Mouse (Mus musculus) embryo, embryonic 10 days (tissue): ENCODE results near the gene Zkscan7.

Experiments used
- DNase-seq: peaks from one replicate; pipeline ENCODE4 v3.0.0-alpha.2; 2015; ENCODE audit warnings: low spot score

Gene Zkscan7

DNA sequence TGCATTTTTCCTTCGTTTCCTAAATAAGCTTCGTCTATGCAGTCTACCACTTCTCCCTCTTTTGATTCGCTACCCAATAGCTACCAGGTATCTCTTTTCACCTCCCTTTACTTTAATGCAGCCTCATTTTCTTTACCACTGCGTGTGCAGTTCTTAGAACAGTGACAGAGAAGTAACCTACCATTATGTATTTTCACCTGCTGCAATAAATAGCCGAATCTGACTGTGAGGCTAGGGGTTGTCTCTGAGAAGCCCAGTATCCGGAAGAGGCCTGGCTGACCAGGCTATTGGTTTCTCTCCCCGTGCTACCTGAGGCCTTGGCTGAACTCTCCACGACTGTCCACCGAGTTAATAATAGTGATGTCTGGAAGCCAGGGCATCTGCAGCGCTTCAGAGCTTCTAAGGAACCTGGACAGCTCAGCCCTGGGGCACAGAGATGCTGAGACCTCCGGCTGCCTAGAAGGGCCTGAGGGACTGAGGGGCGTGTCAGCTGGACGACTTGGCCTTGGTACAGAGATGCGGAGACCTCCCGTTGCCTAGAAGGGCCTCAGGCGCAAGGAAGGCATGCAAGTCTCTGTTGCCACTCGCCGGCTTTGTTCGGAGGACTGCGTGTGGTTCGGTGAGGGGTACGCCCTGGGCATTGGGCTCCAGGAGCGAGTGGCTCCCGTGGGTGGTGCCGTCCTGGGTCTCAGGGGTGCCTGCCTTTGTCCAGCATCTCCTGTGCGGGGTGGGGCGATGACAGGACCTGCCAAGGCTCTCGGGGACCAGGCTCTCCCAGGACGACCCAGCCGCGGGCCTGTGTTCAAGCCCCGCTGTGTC is 17.4 kb downstream of the Zkscan7 start:
- peak; percentile 94 for DNase-seq

DNA sequence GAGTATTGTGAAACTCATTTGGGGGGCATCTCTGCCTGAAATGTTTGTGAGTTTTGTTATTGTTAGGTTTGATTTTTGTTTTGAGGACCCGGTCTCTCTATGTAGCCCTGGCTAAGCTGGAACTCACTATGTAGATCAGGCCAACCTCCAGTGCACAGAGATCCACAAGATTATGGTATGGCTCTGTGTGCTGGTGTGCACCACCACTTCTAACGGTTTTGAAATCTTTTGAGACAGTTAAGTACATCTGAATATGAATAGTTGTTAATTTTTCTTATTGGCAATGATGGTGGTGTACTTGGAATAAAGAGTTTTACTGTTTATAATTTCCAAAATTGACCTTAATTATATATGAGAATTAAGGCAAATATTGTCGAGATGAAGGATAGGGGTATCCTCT is 37.0 kb downstream of the Zkscan7 start:
- no peak for DNase-seq

DNA sequence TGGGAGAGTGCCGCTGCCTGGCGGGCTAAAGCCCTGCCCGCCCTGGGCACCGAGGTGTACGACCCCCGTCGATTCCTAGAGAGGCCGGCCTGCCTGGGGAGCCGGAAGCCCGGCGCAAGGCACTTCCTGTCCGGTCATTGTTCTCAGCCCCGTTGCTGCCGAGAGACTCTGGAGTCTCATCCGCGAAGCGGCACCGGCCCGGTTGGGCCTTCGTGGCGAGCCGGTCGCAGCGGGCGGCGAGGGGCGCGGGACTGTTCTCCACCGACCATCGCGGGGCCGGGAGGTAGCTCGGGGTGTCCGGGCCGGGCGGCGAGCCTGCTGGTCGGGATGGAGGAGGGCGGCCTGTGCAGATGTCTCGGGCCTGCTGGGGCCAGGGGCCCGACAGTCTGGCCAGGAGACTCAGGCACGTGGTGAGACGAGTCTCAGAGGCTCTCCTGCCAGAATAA is 37.5 kb downstream of the Zkscan7 start, which contains the start of gene Zfp105:
TSS of gene Zfp105 (plus strand) at position 137 of the 446 bp plus-strand sequence.
- peak; percentile 94 for DNase-seq

DNA sequence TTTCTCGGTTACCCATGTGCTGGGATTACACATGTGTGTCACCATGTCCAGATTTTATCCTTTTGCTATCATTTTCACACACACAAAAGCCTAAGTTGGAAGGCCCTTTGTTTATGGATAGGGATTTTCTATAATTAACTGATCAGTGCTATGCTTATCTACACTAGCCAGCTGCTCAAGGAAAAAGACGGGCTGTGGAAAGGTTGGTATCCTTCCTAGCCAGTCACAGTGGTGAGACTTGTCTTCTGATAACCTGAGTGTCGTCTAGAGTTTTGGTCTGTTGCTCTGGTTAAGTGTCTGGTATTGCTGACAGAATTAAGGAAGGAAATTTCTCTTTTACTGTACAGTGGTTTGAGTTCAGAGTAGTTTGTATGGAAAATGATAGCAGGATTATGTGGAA is 43.4 kb downstream of the Zkscan7 start:
- no peak for DNase-seq
